Mouse (Mus musculus) monocyte, adult 2 months (primary cell): ENCODE data around the gene Ccdc84.
"Not testable (repeated sequence)": the region's sequence is repeated elsewhere in the genome, so short reads cannot be mapped to it uniquely, and the experiment has no call there.

Source experiments
- DNase-seq, 2 experiments: peaks; one replicate each; pipeline ENCODE4 v3.0.0; 2022; ENCODE audit warnings: low spot score in 2 of 2, low read depth in 1 of 2

Ccdc84 gene

GRCm38 (mm10) chr9:44418519-44419385 is at the start of gene Ccdc84:
Gene Ccdc84, minus strand, starts transcription at chr9:44418569.
- DNase-seq, result no peak

- peak; percentile 57 to 72 for DNase-seq
Measured at GRCm38 (mm10) chr9:44461950-44462349, 43.6 kb upstream of the Ccdc84 start.

GRCm38 (mm10) chr9:44457035-44457742 is 38.8 kb upstream of the Ccdc84 start:
- DNase-seq, result no peak

GRCm38 (mm10) chr9:44454891-44455220 is 36.5 kb upstream of the Ccdc84 start, which contains the start of gene Upk2:
Gene Upk2, minus strand, starts transcription at chr9:44454976.
- DNase-seq, result no peak

GRCm38 (mm10) chr9:44454132-44454890 is 35.9 kb upstream of the Ccdc84 start:
- DNase-seq, result peak; percentile 32 to 71

GRCm38 (mm10) chr9:44450387-44450786 is 32.0 kb upstream of the Ccdc84 start:
- no peak for DNase-seq

- not testable (repeated sequence) for DNase-seq
Measured at GRCm38 (mm10) chr9:44444402-44445025, 26.1 kb upstream of the Ccdc84 start.

GRCm38 (mm10) chr9:44440961-44441360 is 22.6 kb upstream of the Ccdc84 start, which contains the start of gene Foxr1:
Gene Foxr1, minus strand, starts transcription at chr9:44441136.
- no peak for DNase-seq

- DNase-seq, result peak; percentile 44 to 56
Measured at GRCm38 (mm10) chr9:44435747-44436146, 17.4 kb upstream of the Ccdc84 start.

GRCm38 (mm10) chr9:44432577-44433185 is 14.3 kb upstream of the Ccdc84 start:
- no peak for DNase-seq

- DNase-seq, result no peak
Measured at GRCm38 (mm10) chr9:44423576-44423975, 5.2 kb upstream of the Ccdc84 start.

GRCm38 (mm10) chr9:44420280-44420898 is 2.0 kb upstream of the Ccdc84 start:
- no peak for DNase-seq

- not testable (repeated sequence) for DNase-seq
Measured at GRCm38 (mm10) chr9:44419730-44420129, 1.4 kb upstream of the Ccdc84 start.

- DNase-seq, result peak; percentile 83 to 92
Measured at GRCm38 (mm10) chr9:44417892-44418363, 441 bp downstream of the Ccdc84 start.

- no peak for DNase-seq
Measured at GRCm38 (mm10) chr9:44417156-44417891, 1.0 kb downstream of the Ccdc84 start.

GRCm38 (mm10) chr9:44412781-44413180 is 5.6 kb downstream of the Ccdc84 start:
- no peak for DNase-seq

- DNase-seq, result no peak
Measured at GRCm38 (mm10) chr9:44412306-44412705, 6.1 kb downstream of the Ccdc84 start.

- no peak for DNase-seq
Measured at GRCm38 (mm10) chr9:44411601-44412130, 6.7 kb downstream of the Ccdc84 start.
